Mouse (Mus musculus) intestine, postnatal 0 days (tissue): ENCODE measurements around the gene Lrrfip2. TPM values are rescaled to one million over a fixed set of nuclear protein-coding genes. Genes with fewer than 3 reads are reported as not detected.

ENCODE experiments used
- ATAC-seq: fragments of 200-750 bp; cut with Nextera tagmentation; 2 replicates; pipeline ENCODE4 v1.8.0; 2017; ENCODE audit warnings: mild to moderate bottlenecking, moderate TSS enrichment, moderate library complexity
- H3K27ac ChIP-seq: fragments of 300-500 bp; sonication (generic); 2 replicates; pipeline ENCODE4 v1.5.1; 2014; ENCODE audit warnings: mild to moderate bottlenecking, low read depth, low read length, moderate library complexity
- H3K27me3 ChIP-seq: fragments of 300-500 bp; sonication (generic); replicated peaks from 2 replicates; pipeline ENCODE4 v1.6.1; 2014; ENCODE audit warnings: low read length, mixed read lengths; ENCODE audit not compliant: control insufficient read depth, insufficient read depth
- H3K36me3 ChIP-seq: fragments of 300-500 bp; sonication (generic); 2 replicates; pipeline ENCODE4 v1.6.1; 2014; ENCODE audit warnings: mild to moderate bottlenecking, moderate library complexity; ENCODE audit not compliant: control insufficient read depth, insufficient read depth
- H3K4me1 ChIP-seq: fragments of 300-500 bp; sonication (generic); replicated peaks from 2 replicates; pipeline ENCODE4 v1.6.1; 2014; ENCODE audit warnings: antibody characterized with exemption, low read length, mixed read lengths; ENCODE audit not compliant: control insufficient read depth, insufficient read depth
- H3K4me2 ChIP-seq: fragments of 300-500 bp; sonication (generic); replicated peaks from 2 replicates; pipeline ENCODE4 v1.6.1; 2014; ENCODE audit warnings: low read depth, mild to moderate bottlenecking, moderate library complexity
- H3K4me3 ChIP-seq: fragments of 300-500 bp; sonication (generic); 2 replicates; pipeline ENCODE4 v1.5.1; 2014; ENCODE audit warnings: low read depth, low read length
- H3K9ac ChIP-seq: fragments of 300-500 bp; sonication (generic); 2 replicates; pipeline ENCODE4 v1.6.1; 2014; ENCODE audit warnings: mild to moderate bottlenecking, low read depth, low read length
- H3K9me3 ChIP-seq: fragments of 300-500 bp; sonication (generic); 2 replicates; pipeline ENCODE4 v1.6.1; 2016; ENCODE audit warnings: mixed run types; ENCODE audit not compliant: control insufficient read depth
- CTCF ChIP-seq: sonication (generic); IDR thresholded peaks from 2 replicates; pipeline ENCODE4 v1.5.1; 2016; ENCODE audit warnings: low read depth, mild to moderate bottlenecking, control low read depth, antibody characterized with exemption, moderate library complexity
- WGBS: fragments of 180-500 bp; shearing (Covaris S2); extraction: QIAGEN DNeasy Blood & Tissue Kit; methylation state at CpG from one replicate; pipeline ENCODE4 v1.1.7; 2014; 5-methylcytosine and 5-hydroxymethylcytosine counted together
- polyA plus RNA-seq: library from polyadenylated mRNA; unstranded; fragments of >200 nt; fragmentation: Nextera tagmentation; extraction: Ambion mirVana; gene quantifications from 2 replicates; pipeline ENCODE4 v1.2.1, GENCODE M21; 2015

Gene Lrrfip2
- polyA plus RNA-seq, 1 experiment from 2014 or later: 45.1 TPM

- H3K27me3 ChIP-seq: no peaks in the 10 kb centered on the region
- no peak for ATAC-seq
- no peak overlapping the region for H3K4me3 ChIP-seq
- no peak overlapping the region for H3K4me2 ChIP-seq
- no peak overlapping the region for H3K27ac ChIP-seq
- H3K9ac ChIP-seq: no peak overlapping the region
- TF ChIP-seq CTCF: no peak
- H3K4me1 ChIP-seq: no peaks in the 10 kb centered on the region
- 29% methylated on average over 4 of the region's 4 CpGs for WGBS
- peaks cover 7% of the 10 kb centered on the region for H3K36me3 ChIP-seq
- H3K9me3 ChIP-seq: no peaks in the 10 kb centered on the region
Observed at GRCm38 (mm10) chr9:111166612-111167011, 49.2 kb downstream of the Lrrfip2 start.

DNA sequence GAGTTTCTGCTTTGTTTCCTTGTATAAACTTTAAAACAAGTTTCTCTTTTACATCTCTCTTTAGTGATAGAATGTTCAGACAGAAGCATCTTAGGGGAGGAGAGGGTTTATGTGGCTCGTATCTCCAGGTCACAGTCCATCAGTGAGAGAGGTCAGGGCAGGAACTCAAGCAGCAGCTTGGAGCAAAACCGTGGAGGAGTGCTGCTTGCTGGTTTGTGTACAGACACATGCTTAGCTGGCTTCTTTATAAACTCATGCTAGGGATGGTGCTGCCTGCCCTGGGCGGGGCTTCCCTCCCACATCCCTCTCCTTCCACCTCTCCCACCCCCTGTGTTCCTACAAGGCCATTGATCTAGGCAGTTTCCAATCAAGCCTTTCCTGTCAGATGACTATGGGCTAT lies 53.0 kb downstream of the Lrrfip2 start:
- WGBS: 33% methylated on average over 3 of the region's 3 CpGs
- no peak overlapping the region for H3K9ac ChIP-seq
- H3K4me1 ChIP-seq: no peaks in the 10 kb centered on the region
- no peaks in the 10 kb centered on the region for H3K36me3 ChIP-seq
- ATAC-seq: no peak
- TF ChIP-seq CTCF: no peak
- H3K9me3 ChIP-seq: no peaks in the 10 kb centered on the region
- no peaks in the 10 kb centered on the region for H3K27me3 ChIP-seq
- H3K4me2 ChIP-seq: no peak overlapping the region
- H3K27ac ChIP-seq: no peak overlapping the region
- H3K4me3 ChIP-seq: no peak overlapping the region

- H3K27ac ChIP-seq: no peak overlapping the region
- no peaks in the 10 kb centered on the region for H3K36me3 ChIP-seq
- WGBS: 54% methylated on average over 5 of the region's 5 CpGs
- no peak overlapping the region for H3K4me2 ChIP-seq
- H3K9ac ChIP-seq: no peak overlapping the region
- no peaks in the 10 kb centered on the region for H3K4me1 ChIP-seq
- no peak overlapping the region for H3K4me3 ChIP-seq
- no peak for TF ChIP-seq CTCF
- no peaks in the 10 kb centered on the region for H3K27me3 ChIP-seq
- no peaks in the 10 kb centered on the region for H3K9me3 ChIP-seq
- ATAC-seq: no peak
Observed at GRCm38 (mm10) chr9:111174071-111174470, 56.7 kb downstream of the Lrrfip2 start.

GRCm38 (mm10) chr9:111178971-111179370 lies 61.6 kb downstream of the Lrrfip2 start:
- ATAC-seq: no peak
- Histone ChIP-seq H3K27me3 (no peaks in the 10 kb centered on the region), H3K27ac (no peak overlapping the region), H3K4me2 (no peak overlapping the region), H3K36me3 (peaks cover 7% of the 10 kb centered on the region; the same call in 1 of the 2 replicates), H3K9me3 (no peaks in the 10 kb centered on the region), H3K9ac (no peak overlapping the region), H3K4me3 (no peak overlapping the region), H3K4me1 (no peaks in the 10 kb centered on the region)
- 86% methylated on average over 5 of the region's 5 CpGs for WGBS
- no peak for TF ChIP-seq CTCF

DNA sequence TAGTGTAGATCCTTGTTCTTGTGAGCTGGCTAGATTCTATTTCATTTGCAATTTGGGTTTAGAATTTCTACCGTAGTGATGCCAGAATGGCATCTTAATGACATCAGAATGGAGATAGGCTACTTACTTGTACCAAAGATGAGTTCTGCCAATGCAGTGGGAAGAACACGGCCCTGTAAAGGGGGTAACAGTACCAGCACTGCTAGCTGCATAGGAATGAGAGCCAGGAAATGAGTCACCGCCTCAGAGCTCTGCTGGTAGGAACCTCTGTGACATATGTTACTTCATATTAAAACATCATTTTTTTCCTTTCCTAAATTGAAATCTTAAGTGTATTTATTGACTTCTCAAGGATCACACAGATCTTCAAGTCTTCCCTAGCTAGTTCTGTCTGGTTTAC lies 64.8 kb downstream of the Lrrfip2 start:
- no peak for TF ChIP-seq CTCF
- H3K36me3 ChIP-seq: peaks cover 10% of the 10 kb centered on the region; the same call in 1 of the 2 replicates
- no peaks in the 10 kb centered on the region for H3K4me1 ChIP-seq
- no peak overlapping the region for H3K4me2 ChIP-seq
- H3K4me3 ChIP-seq: no peak overlapping the region
- H3K27me3 ChIP-seq: no peaks in the 10 kb centered on the region
- H3K27ac ChIP-seq: no peak overlapping the region
- H3K9me3 ChIP-seq: no peaks in the 10 kb centered on the region
- ATAC-seq: no peak
- WGBS: 73% methylated on average over 3 of the region's 3 CpGs
- no peak overlapping the region for H3K9ac ChIP-seq

GRCm38 (mm10) chr9:111184929-111185328 lies 67.5 kb downstream of the Lrrfip2 start:
- no peak overlapping the region for H3K27ac ChIP-seq
- peaks cover 17% of the 10 kb centered on the region for H3K36me3 ChIP-seq
- no peak for TF ChIP-seq CTCF
- no peaks in the 10 kb centered on the region for H3K4me1 ChIP-seq
- H3K9me3 ChIP-seq: no peaks in the 10 kb centered on the region
- WGBS: 80% methylated on average over 4 of the region's 4 CpGs
- H3K4me2 ChIP-seq: no peak overlapping the region
- no peak overlapping the region for H3K4me3 ChIP-seq
- ATAC-seq: no peak
- H3K27me3 ChIP-seq: no peaks in the 10 kb centered on the region
- no peak overlapping the region for H3K9ac ChIP-seq

DNA sequence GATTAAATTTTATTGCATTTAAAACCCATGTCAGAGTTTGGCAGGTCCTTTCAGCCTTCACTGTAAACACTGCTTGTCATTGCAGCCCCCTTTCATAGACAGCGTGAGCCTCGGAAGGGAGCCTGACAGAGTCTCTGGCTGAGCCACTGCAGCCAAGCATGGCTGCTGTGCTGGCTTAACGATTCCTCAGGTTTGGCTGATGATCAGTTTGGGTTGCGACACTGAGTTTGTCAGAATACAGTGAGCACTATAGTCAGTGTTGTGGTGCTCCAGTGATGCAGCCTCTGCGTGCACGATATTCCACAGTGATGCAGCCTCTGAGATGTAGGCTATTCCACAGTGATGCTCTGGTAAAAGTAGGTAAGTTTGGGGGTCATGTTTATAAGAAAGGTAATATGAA lies 69.5 kb downstream of the Lrrfip2 start:
- Histone ChIP-seq H3K4me3 (no peak overlapping the region), H3K9me3 (no peaks in the 10 kb centered on the region), H3K27me3 (no peaks in the 10 kb centered on the region), H3K4me2 (no peak overlapping the region), H3K9ac (no peak overlapping the region), H3K4me1 (no peaks in the 10 kb centered on the region), H3K36me3 (peaks cover 29% of the 10 kb centered on the region), H3K27ac (no peak overlapping the region)
- WGBS: 90% methylated on average over 6 of the region's 6 CpGs
- no peak for ATAC-seq
- TF ChIP-seq CTCF: no peak
